Mouse (Mus musculus) embryo, embryonic 10 days (tissue): Measurements from ENCODE around the gene Eno1.
"Not testable (repeated sequence)": the region's sequence is repeated elsewhere in the genome, so short reads cannot be mapped to it uniquely, and the experiment has no call there.

Experiments used
- DNase-seq: peaks from one replicate; pipeline ENCODE4 v3.0.0-alpha.2; 2015; ENCODE audit warnings: low spot score

The Eno1 gene

GRCm38 (mm10) chr4:150249731-150250270 is 13.3 kb downstream of the Eno1 start:
- DNase-seq, result no peak

- peak; percentile 52 for DNase-seq
Observed at GRCm38 (mm10) chr4:150250549-150251422, 14.3 kb downstream of the Eno1 start.

GRCm38 (mm10) chr4:150254416-150254815 is 17.9 kb downstream of the Eno1 start:
- no peak for DNase-seq

DNA sequence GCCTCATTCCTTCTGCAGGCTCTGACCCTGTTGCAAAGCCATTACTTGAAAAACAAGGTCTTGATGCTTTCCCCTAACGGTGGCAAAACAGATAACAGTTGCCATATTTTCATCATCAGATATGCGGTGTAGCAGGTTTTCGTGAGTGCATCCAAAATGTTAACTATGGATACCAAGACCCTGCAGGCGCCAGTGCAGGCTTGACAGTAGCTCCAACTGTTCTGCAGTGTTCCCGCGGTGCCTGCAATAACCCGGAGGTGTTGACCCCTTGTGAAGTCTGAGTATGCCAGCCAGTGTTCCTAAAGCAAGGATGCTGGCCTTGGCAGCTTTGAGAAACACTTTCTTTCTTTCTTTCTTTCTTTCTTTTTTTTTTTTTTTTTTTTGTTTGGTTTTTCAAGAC is 18.7 kb downstream of the Eno1 start:
- no peak for DNase-seq

DNA sequence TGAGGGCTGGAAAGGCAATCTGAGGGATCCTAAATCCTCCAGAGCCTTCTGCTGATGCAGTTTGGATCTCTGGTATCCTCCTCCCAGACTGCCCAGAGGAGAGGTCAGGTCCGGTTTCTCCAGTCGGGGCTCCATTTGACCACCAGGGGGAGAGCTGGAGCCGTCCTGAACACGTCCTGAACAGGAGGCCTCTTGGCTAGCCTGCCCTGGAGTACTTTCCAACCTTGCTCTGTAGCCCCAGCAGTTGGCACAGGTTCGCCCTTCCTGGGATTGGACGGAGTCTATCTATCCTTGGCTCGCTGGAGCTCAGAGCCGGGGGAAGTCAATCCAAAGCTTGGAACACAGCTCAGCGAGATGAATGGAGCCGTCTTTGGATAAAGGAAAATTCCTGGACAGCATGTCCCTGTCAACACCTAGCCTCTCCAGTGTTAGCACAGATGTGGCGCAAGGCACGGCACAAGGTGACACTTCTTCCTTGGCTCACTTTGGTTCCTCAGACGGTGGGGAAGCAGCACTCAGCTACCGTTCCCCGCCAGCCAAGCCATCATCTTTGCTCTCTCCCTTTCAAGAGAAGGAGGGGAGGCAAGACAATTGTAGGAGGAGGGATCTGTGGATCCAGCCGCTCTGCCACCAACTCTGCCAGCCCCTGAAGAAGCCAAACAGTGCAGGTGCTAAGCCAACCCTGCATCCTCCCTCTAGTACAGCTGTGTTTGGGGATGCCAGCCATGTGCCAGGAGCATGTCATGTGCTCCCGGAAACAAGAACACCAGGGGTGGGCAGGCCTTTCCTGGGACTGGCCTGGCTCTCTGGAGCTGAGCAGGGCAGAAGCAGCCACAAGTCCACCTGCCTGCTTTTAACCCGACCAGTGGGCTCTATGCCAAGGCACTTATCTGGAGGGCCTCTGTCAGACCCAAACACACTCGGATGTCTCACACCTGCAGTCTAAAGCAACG is 21.0 kb downstream of the Eno1 start:
- DNase-seq, result peak; percentile 84

GRCm38 (mm10) chr4:150258388-150258787 is 21.9 kb downstream of the Eno1 start:
- DNase-seq, result no peak

GRCm38 (mm10) chr4:150259577-150259976 is 23.1 kb downstream of the Eno1 start:
- DNase-seq, result no peak

GRCm38 (mm10) chr4:150260111-150260510 is 23.6 kb downstream of the Eno1 start:
- DNase-seq, result no peak

GRCm38 (mm10) chr4:150260745-150261144 is 24.2 kb downstream of the Eno1 start:
- peak; percentile 72 for DNase-seq

- no peak for DNase-seq
Observed at GRCm38 (mm10) chr4:150262301-150262700, 25.8 kb downstream of the Eno1 start.

DNA sequence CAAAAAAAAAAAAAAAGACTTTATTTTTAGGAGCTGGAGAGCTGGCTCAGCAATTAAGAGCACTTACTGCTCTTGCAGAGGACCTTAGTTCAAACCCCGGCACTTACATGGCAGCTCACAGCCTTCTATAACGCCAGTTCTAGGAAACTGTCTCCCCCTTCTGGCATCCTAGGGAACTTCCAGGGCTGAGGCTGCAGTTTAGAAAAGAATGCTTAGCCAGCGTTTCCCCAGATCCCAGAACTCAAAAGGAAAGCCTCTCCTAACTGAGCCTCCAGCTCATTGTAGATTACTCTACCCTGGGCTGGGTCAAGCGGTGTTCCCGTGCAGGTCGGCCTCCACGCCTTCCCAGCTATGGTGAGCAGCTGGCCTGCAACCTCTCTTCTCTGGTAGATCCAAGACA is 28.4 kb downstream of the Eno1 start:
- peak; percentile 48 for DNase-seq

GRCm38 (mm10) chr4:150265471-150265870 is 28.9 kb downstream of the Eno1 start:
- DNase-seq, result no peak

DNA sequence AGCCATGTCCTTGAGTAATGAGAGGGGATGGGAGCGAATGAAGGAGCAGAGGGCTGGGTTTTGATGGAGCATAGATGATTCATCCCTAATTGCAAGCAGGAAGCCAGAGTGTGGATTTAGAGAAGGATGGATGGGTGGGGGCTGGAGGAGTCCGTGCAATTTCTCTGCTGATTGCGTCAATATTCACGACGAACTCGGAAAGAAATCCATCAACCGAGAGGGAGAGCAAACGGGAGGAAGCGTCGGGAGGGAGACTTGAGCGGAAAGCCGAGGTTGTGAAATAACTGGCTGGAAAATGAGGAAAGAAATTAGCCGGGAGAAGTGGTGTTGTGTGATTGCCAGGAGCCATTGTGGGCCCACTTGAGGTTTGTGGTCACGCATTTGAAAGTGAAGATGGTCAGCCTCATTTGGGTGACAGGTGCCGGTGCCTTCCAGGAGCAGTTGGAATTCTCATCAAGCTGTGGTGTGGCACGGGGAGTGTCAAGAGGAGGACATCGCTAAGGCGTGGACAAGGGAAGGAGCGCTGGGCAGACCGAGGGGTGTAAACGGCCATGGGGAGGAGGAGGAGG is 30.2 kb downstream of the Eno1 start:
- no peak for DNase-seq

- DNase-seq, result no peak
Observed at GRCm38 (mm10) chr4:150268674-150269653, 32.4 kb downstream of the Eno1 start.

DNA sequence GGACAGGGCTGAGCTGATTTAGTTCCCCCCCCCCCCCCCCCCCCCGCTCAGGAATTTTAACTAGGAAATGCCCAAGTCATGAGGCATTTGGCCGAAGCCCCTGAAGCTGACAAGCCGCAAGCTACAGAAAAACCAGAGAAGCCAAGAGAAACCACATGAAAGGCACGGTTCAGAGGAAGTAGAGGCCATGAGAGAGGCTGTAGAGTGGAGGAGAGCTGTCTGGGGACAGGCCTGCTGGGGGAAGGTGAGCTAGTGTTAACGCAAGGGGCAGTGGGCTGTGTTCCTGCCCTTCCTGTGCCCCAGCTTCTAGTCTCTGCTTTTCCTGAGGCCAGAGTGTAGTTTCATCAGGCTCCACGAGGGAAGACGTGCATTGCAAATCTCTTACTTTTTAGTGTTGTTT is 33.2 kb downstream of the Eno1 start:
- DNase-seq, result no peak

- not testable (repeated sequence) for DNase-seq
Observed at GRCm38 (mm10) chr4:150270718-150271117, 34.2 kb downstream of the Eno1 start.

- peak; percentile 58 for DNase-seq
Observed at GRCm38 (mm10) chr4:150272725-150273124, 36.2 kb downstream of the Eno1 start.

GRCm38 (mm10) chr4:150275531-150275930 is 39.0 kb downstream of the Eno1 start:
- DNase-seq, result no peak

- DNase-seq, result not testable (repeated sequence)
Observed at GRCm38 (mm10) chr4:150279336-150279735, 42.8 kb downstream of the Eno1 start.

GRCm38 (mm10) chr4:150280002-150280401 is 43.5 kb downstream of the Eno1 start:
- no peak for DNase-seq

- no peak for DNase-seq
Observed at GRCm38 (mm10) chr4:150280459-150280858, 43.9 kb downstream of the Eno1 start.
